Mouse (Mus musculus) gastrocnemius, postnatal 10 days (tissue): ENCODE measurements around the gene Zan. TPM values are rescaled to one million over a fixed set of nuclear protein-coding genes. Genes with fewer than 3 reads are reported as not detected.

ENCODE experiments used
- DNase-seq: peaks from one replicate; pipeline ENCODE4 v3.0.0; 2021; ENCODE audit warnings: mixed read lengths
- total RNA-seq, 2 experiments: library from RNA; stranded (reverse); gene quantifications; 2 replicates each; pipeline ENCODE4 v1.2.3; 2021

Zan gene
- total RNA-seq, 2 experiments from 2014 or later: 0.23 to 0.31 TPM

GRCm38 (mm10) chr5:137351058-137351380, 125.8 kb downstream of the Zan start:
- DNase-seq: no peak

GRCm38 (mm10) chr5:137350205-137351057, 126.4 kb downstream of the Zan start:
- no peak for DNase-seq

GRCm38 (mm10) chr5:137349384-137350204, 127.3 kb downstream of the Zan start, which contains the start of gene Ephb4:
TSS of gene Ephb4 (plus strand) at chr5:137350109.
- peak; percentile 85 for DNase-seq

DNA sequence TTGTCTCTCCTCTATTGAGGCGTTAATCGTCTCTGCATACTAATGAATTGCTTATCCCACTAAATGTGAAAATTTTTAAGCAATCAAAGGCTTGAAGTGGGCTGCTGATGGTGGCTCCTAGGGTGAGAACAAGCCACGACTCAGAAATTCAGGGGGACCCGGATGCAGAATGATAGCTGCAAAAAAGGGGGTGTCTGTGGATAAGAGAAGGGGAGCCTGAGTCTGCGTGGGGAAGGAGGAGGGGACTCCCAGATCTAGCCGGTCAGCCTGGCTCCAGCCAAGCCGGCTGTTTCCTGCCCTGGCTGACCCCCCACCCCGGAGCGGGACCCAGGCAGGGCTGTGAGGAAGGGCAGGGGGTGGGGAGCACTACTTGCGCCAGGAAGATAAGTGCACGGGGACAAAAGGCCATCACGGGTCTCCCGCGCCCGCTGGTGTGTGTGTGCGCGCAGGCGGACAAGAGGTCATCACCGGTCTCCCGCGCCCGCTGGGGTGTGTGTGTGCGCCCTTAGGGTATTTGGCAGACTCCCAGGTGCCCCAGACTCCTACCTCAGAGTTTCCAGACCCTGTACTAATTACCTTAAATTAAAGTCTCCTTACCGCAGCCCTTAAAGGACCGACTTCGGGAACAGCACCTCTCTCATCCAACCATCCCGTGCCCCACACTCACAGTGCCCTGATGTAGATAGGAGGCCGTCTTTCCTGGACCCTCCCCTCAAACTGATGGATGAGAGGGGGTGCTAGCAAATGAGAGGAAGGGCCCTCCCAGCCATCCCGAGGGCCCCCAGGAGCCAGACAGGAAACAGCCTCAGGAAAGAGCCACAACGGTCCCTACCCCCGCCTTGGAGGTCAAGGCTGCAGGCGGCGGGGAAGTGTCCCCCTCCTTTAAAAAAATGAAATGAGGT, 128.1 kb downstream of the Zan start:
- peak; percentile 49 for DNase-seq

- no peak for DNase-seq
Observed at GRCm38 (mm10) chr5:137347856-137348255, 129.0 kb downstream of the Zan start.

GRCm38 (mm10) chr5:137346983-137347382, 129.9 kb downstream of the Zan start:
- no peak for DNase-seq

GRCm38 (mm10) chr5:137346388-137346787, 130.5 kb downstream of the Zan start:
- DNase-seq: no peak

DNA sequence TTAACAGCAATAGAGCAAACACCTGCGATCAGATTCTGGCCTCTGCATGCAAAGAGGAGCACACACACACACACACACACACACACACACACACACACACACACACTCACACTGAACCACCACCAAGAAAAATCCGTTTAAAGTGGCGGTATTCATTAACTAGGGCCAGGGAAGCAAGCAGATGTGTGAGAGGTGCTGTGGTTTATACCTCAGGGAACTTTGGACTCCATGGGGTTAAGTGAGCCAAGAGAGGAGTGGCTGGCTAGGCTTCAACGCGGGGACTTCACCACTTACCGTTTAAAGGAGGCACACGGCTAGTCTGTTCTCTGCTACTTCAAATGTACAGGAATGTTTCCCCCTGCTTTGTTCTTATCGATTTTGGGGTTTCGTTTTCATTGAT, 131.0 kb downstream of the Zan start:
- no peak for DNase-seq

GRCm38 (mm10) chr5:137343869-137344268, 133.0 kb downstream of the Zan start:
- DNase-seq: no peak

- no peak for DNase-seq
Observed at GRCm38 (mm10) chr5:137343412-137343811, 133.5 kb downstream of the Zan start.

- DNase-seq: no peak
Observed at GRCm38 (mm10) chr5:137342407-137343012, 134.4 kb downstream of the Zan start.

GRCm38 (mm10) chr5:137340222-137340621, 136.6 kb downstream of the Zan start:
- DNase-seq: no peak

DNA sequence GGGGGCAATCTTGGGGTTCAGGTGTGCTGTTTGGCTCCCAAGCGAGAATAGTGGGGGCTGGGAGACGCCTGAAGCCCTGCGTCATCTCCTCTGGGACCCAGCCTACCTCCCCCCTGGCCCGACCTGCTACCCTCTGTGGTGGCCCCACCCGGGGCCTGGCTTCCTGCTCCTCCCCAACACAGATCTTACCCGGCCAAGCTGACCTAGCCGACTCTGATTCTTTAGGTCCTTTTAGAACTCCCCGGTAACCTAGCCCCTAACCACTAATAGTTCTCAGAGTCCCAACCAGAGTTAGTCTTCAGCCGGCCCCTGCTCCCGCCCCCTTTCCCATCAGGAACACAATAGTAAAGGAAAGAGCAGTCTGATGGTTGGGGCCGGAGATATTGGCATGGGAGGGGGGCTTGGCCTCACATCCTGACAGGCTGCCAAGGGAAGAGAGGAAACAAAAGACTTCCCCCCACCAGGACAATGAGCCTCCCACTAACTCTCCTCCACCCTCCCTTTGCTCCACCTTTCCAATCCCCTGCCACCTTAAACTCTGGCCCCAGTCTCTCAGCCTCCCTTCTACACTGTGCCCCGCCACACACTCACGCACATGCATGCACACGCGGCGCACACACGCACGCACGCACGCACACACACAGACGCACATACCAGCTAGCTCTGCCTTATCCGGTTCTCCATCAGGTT, 137.4 kb downstream of the Zan start:
- peak; percentile 33 for DNase-seq

- peak; percentile 42 for DNase-seq
Observed at GRCm38 (mm10) chr5:137338663-137339289, 138.1 kb downstream of the Zan start.

- DNase-seq: peak; percentile 87
Observed at GRCm38 (mm10) chr5:137338256-137338655, 138.6 kb downstream of the Zan start.

DNA sequence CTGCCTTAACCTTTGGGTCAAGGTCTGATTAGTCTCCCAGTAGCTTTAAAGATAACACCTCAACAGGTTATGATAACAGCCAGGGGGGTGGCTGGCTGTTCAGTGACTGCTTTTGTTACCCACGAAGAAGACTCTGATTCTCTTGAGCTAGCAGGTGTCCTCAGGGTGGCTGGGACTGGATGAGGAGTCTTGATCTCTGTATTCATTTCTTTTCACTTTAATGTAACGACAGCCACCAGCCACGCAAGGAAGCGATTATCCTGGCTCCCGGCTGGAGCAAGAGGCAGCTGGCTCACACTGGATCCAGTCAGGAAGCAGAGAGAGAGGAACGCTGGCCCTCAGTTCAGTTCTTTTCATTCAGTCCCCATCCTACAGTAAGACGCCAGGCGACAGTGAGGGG, 139.7 kb downstream of the Zan start:
- DNase-seq: no peak

GRCm38 (mm10) chr5:137335066-137335465, 141.8 kb downstream of the Zan start:
- DNase-seq: no peak

- no peak for DNase-seq
Observed at GRCm38 (mm10) chr5:137334317-137334716, 142.5 kb downstream of the Zan start.

DNA sequence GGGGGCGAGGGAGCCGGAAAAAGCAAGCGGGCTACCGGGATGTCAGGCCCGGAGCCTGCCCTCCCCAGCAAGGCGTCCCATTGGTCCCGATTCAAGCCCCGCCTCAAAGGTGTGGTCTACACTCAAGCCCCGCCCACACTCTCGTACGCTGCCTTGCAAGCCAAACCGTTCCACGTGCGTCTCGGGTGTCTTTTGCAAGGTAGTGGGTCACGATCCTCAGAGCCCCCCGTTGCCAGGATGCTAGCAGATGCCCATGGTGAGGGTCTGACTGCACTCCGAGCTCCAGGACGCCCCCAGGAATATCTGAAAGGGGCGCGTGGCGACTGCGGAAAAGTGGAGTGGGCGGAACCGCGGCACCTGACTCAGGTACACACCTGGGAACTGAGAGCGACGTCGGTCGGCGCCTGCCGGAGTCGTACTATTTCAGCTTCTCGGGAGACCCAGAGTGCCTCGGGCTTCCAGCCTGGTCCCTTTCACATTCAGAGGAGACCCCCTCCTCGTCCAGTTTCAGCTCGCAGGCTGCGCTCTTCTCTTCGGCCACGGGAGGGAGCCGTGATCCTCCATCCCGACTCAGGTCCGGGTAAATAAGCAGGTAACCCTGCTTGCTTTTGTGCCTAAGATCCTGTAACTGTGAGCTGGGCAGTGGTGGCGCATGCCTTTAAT, 143.2 kb downstream of the Zan start, which contains the start of gene Slc12a9:
Gene Slc12a9, minus strand, starts transcription at position 86 of the 663 bp plus-strand sequence.
- DNase-seq: peak; percentile 95
